Mouse (Mus musculus): ENCODE measurements around the gene Dbp. TPM values are rescaled to one million over a fixed set of nuclear protein-coding genes. Genes with fewer than 3 reads are reported as not detected.

The Dbp gene
- polyA plus RNA-seq, 2 experiments from 2014 or later = 5.2 to 8.5 TPM

DNA sequence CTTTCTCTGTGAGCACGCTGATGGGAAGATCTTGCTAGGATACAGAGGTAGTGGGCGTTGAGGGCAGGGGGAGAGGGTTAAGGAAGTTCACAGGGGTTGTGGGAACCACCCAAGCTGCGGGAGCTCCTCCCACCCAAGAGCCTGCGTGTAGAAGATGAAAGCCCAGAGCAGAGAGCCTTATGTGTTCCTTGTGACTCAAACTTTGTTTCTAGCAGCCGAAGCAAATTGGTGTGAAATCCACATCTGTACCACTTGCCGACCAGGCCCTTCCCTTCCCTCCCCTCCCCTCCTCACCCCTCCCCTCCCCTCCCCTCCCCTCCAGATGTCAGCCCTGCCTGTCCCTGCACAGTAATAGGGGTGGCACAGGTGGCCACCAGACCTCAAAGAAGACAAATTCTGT, 9.8 kb upstream of the Dbp start:
- no peak for ATAC-seq

DNA sequence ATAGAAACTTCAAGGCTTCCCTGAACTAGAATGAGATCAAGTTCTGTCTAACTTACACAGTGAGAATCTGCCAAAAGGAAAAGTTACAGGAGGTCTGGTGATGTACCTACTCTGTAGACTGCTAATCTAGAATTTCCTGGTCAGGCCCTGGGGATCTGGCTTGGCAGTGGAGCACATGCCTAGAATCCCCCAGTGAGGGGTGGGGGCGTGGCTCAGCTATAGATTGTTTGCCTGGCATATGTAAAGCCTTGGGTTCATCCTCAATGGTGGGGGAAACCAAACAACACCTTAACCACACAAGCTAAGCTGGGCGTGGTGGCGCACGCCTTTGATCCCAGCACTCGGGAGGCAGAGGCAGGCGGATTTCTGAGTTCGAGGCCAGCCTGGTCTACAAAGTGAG, 7.0 kb upstream of the Dbp start:
- no peak for ATAC-seq

- ATAC-seq = no peak
Observed at GRCm38 (mm10) chr7:45699523-45700141, 5.3 kb upstream of the Dbp start, which contains the start of gene Car11. TSS of gene Car11 (plus strand) at chr7:45699843.

GRCm38 (mm10) chr7:45700301-45701015, 4.4 kb upstream of the Dbp start:
- ATAC-seq = no peak

DNA sequence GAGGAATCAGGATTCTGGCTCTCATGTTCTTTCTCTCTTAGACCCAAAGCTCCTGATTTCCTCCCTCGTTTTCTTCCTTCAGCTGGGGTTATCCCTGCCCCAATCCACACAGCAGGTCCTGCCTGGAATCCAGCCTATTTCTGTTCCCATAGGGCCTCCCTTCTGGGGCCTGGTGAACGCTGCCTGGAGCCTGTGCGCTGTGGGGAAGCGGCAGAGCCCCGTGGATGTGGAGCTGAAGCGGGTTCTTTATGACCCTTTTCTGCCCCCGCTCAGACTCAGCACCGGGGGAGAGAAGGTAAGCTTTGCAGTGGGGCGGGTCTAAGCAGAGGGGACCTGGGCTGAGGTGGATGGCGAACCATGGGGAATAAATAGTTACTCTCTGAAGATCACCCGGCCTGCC, 3.8 kb upstream of the Dbp start:
- ATAC-seq = no peak

DNA sequence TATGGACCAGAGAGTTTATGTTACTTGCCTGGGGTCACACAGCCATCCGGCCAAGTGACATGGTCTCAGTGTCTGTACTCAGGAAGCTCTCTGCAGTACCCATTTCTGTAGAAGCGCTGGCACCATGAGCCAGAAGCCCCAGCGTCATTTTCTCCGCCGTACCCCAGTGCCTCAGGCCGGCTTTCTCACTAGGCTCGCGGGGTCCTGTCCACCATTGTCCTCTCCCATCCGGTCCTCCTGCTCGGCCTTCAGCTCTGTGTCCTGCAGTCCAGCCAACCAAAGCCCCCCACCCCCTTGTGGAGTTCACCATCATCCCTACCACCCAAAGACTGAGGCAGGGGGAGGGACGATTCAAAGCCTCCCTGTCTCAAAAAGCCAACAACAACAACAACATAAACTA, 3.3 kb upstream of the Dbp start:
- ATAC-seq = no peak

DNA sequence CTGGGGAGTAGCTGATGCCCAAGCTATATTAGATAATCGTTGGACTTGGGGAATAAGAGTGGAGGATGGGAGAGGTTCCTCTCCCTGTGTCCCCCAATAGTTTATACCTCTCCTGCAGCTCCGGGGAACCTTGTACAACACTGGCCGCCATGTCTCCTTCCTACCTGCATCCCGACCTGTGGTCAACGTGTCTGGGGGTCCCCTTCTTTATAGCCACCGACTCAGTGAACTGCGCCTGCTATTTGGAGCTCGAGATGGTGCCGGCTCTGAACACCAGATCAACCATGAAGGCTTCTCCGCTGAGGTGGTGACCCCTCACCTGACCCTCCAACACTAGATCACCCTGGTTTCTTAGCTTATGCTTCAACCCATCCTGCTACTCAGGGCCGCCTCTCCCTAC, 2.6 kb upstream of the Dbp start:
- ATAC-seq = no peak

DNA sequence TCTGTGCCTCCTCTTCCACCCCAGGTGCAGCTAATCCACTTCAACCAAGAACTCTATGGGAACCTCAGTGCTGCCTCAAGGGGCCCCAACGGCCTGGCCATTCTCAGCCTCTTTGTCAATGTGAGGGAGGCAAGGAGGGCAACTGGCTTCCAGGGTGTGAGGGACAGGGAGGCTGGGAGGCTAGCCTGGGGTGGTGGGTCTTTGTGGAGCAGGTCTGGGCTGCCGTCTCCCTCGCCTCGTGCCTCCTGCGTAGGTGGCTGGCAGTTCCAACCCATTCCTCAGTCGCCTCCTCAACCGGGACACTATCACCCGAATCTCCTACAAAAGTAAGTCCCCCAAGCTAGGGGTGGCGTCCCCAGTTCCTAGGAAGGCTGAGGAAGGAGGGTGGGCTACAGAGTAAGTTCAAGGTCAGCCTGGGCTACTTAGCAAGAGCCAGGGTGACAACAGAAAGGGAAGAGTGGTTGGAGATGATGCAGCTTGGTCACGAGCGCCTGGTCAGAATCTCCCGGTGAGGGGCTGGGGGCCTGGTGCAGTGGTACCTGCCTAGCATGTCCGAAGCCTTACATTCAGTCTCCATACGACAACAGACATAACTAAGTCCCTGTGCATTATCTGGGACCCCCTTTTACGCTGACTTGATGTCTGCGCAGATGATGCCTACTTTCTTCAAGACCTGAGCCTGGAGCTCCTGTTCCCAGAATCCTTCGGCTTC, 1.9 kb upstream of the Dbp start:
- no peak for ATAC-seq

DNA sequence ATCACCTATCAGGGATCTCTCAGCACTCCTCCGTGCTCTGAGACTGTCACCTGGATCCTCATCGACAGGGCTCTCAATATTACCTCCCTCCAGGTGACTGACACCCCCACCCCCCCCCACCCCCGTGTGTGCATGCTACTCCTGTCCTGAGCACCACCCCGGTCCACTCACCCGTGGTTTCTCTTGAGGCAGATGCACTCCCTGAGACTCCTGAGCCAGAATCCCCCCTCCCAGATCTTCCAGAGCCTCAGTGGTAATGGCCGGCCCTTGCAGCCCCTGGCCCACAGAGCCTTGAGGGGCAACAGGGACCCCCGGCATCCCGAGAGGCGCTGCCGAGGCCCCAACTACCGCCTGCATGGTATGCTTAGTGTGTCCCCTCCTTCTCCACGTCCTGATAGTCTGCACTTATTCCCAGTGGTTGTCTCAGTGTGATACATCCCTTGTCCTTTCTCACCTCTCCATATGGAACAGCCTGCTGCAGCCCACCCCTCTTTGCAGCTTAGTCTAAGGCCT, 1.3 kb upstream of the Dbp start:
- no peak for ATAC-seq

- no peak for ATAC-seq
Observed at GRCm38 (mm10) chr7:45704046-45704559, 785 bp upstream of the Dbp start.

DNA sequence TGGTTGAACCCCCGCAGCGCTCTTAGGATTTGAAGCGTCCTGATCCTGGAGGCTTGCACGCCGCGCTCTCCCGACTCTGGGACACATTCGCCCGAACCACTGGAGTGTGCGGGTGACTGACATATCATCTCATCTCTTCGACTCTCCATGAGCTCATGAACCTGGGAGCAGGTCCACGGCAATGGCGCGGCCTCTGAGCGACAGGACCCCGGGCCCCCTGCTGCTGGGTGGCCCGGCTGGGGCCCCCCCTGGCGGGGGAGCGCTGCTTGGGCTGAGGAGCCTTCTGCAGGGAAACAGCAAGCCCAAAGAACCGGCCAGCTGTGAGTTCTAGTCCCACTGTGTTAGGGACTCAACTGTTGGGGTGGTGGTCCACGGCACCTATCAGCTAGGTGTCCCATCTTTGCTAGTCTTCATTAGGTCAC, 566 bp downstream of the Dbp start:
- no peak for ATAC-seq

GRCm38 (mm10) chr7:45705873-45706281, 989 bp downstream of the Dbp start:
- ATAC-seq = no peak

- ATAC-seq = no peak
Observed at GRCm38 (mm10) chr7:45706721-45707241, 1.9 kb downstream of the Dbp start.

- peak; percentile 23 for ATAC-seq
Observed at GRCm38 (mm10) chr7:45707375-45707967, 2.6 kb downstream of the Dbp start.

- no peak for ATAC-seq
Observed at GRCm38 (mm10) chr7:45708221-45708761, 3.4 kb downstream of the Dbp start.

GRCm38 (mm10) chr7:45709036-45709435, 4.1 kb downstream of the Dbp start:
- ATAC-seq = no peak

- no peak for ATAC-seq
Observed at GRCm38 (mm10) chr7:45709677-45710355, 4.9 kb downstream of the Dbp start.

DNA sequence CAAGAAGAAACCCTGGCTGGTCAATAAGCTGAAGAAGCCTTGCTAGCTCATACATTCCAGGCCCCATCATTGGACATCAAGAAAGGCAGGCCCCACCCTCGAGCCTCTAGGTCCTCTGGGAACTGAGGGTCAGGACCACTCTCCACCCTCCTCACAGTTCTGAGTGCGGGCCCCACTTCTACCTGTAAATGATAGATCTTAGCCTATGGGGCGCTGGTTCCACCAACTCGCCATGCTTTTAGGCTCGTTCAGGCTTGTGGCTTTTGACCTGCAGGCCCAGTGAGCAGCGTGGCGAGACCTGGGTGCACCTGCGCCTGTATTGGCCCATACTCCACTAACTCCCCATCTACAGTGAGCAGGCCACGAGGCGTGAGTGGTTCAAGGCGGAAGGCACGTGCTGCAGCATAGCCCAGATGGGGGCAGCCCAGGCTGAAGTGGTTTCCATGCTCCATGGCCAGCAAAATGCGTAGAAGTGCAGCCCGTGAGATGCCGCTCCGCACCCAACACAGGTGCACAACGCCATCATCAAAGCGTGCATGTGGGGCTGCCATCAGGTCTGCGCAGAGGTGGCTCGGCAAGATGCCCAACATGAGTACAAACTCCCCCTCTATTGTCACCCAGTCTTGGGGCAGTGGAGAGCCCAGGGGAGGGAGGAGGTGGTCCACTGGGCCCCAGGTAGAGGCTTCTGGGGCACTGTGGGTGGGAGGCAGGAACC, 5.7 kb downstream of the Dbp start:
- ATAC-seq = no peak

- ATAC-seq = no peak
Observed at GRCm38 (mm10) chr7:45711316-45712021, 6.6 kb downstream of the Dbp start.

DNA sequence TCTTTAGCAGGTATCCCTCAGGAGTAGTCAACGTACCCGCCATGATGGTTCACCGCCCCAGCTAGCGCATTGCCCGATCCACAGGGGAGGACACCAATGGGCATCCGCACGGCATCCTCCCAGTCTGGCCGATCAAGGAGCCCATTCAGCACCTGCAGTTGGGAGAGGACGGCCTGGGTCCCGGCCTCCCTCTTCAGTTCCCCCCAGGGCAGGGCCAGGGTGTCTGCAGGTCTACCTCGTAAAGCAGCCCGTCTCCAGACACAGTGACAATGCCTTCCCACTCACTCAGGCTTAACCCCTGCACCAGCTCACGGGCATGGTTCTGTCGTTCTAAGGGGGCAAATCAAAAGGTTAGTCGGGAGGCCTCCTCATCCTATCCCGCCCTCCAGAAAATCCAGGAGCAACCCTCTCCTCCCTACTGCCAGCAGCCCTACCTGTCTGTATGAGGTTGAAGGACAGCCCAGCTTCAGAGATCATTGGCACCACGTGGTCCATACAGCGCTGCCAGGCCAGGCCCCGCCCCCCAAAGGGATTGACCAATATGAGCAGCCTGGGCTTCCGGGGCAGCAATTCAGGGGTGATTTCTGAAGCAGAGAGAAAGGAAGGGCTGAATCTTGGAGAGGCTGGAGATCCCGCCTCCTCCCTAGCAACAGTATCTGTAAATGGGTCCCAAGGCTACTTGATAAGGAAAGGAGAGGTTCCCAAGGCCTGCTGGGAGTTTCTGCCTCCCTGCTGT, 7.3 kb downstream of the Dbp start:
- ATAC-seq = no peak

Data from activated CD4-positive, CD25-positive, alpha-beta regulatory T cell, adult 4 months (primary cell).